Mouse (Mus musculus) heart, embryonic 11.5 days (tissue): ENCODE results near the gene Mlf1. TPM values are rescaled to one million over a fixed set of nuclear protein-coding genes. Genes with fewer than 3 reads are reported as not detected.
A peak's percentile ranks its signal among the peaks of the same experiment; 100 is the strongest.

Experiments used
- ATAC-seq: fragments of 200-750 bp; cut with Nextera tagmentation; replicated peaks from 2 replicates; pipeline ENCODE4 v1.8.0; 2017; ENCODE audit warnings: moderate library complexity; ENCODE audit not compliant: insufficient number of reproducible peaks, low FRiP score, low TSS enrichment
- H3K27ac ChIP-seq: fragments of 300-500 bp; sonication (generic); 2 replicates; pipeline ENCODE4 v1.5.1; 2014; ENCODE audit warnings: mild to moderate bottlenecking, low read depth, low read length
- H3K27me3 ChIP-seq: fragments of 300-500 bp; sonication (generic); 2 replicates; pipeline ENCODE4 v1.6.1; 2014; ENCODE audit warnings: mild to moderate bottlenecking, low read length, mixed read lengths; ENCODE audit not compliant: control insufficient read depth, insufficient read depth
- H3K36me3 ChIP-seq: fragments of 300-500 bp; sonication (generic); 2 replicates; pipeline ENCODE4 v1.6.1; 2014; ENCODE audit warnings: mild to moderate bottlenecking, low read length, moderate library complexity, mixed read lengths; ENCODE audit not compliant: control insufficient read depth, insufficient read depth
- H3K4me1 ChIP-seq: fragments of 300-500 bp; sonication (generic); 2 replicates; pipeline ENCODE4 v1.6.1; 2014; ENCODE audit warnings: low read length; ENCODE audit not compliant: control insufficient read depth, insufficient read depth
- H3K4me2 ChIP-seq: fragments of 300-500 bp; sonication (generic); 2 replicates; pipeline ENCODE4 v1.6.1; 2014; ENCODE audit warnings: mild to moderate bottlenecking, moderate library complexity
- H3K4me3 ChIP-seq: fragments of 300-500 bp; sonication (generic); 2 replicates; pipeline ENCODE4 v1.5.1; 2014; ENCODE audit warnings: low read depth, low read length
- H3K9ac ChIP-seq: fragments of 300-500 bp; sonication (generic); 2 replicates; pipeline ENCODE4 v1.6.1; 2014; ENCODE audit warnings: mild to moderate bottlenecking, low read depth, low read length, moderate library complexity
- H3K9me3 ChIP-seq: fragments of 300-500 bp; sonication (generic); replicated peaks from 2 replicates; pipeline ENCODE4 v1.6.1; 2016; ENCODE audit warnings: low read length; ENCODE audit not compliant: control insufficient read depth
- WGBS: fragments of 180-500 bp; shearing (Covaris S2); extraction: QIAGEN DNeasy Blood & Tissue Kit; methylation state at CpG from one replicate; pipeline ENCODE4 v1.1.7; 2014; ENCODE audit not compliant: insufficient replicate concordance; 5-methylcytosine and 5-hydroxymethylcytosine counted together
- polyA plus RNA-seq: library from polyadenylated mRNA; unstranded; fragments of >200 nt; fragmentation: Nextera tagmentation; extraction: Ambion mirVana; gene quantifications from 2 replicates; pipeline ENCODE4 v1.2.1, GENCODE M21; 2014

Mlf1 gene
- polyA plus RNA-seq, 1 experiment from 2014 or later, result 57.9 TPM

GRCm38 (mm10) chr3:67375063-67375462 is 1.2 kb downstream of the Mlf1 start, which contains the start of gene Gm17402:
Gene Gm17402 (minus strand): TSS chr3:67375163.
- Histone ChIP-seq H3K4me1 (peaks cover 3% of the 10 kb centered on the region; the same call in 1 of the 2 replicates), H3K27ac (no peak within 1 kb of the TSS), H3K4me3 (peak within 1 kb of the TSS; percentile 56), H3K9ac (peak within 1 kb of the TSS; percentile 69), H3K36me3 (no peaks in the 10 kb centered on the region), H3K27me3 (no peaks in the 10 kb centered on the region), H3K9me3 (no peaks in the 10 kb centered on the region), H3K4me2 (peak within 1 kb of the TSS; percentile 87)
- WGBS, result 38% methylated on average over 3 of the region's 3 CpGs
- ATAC-seq, result no peak

GRCm38 (mm10) chr3:67378215-67378614 is 4.3 kb downstream of the Mlf1 start:
- H3K27ac ChIP-seq, result no peak overlapping the region
- ATAC-seq, result no peak
- no peak overlapping the region for H3K4me2 ChIP-seq

GRCm38 (mm10) chr3:67429338-67429998 is 55.6 kb downstream of the Mlf1 start:
- Histone ChIP-seq H3K9me3 (peaks cover 10% of the 10 kb centered on the region), H3K9ac (peak overlapping the region; percentile 80), H3K4me3 (peak overlapping the region; percentile 86), H3K4me1 (peaks cover 6% of the 10 kb centered on the region; the same call in 1 of the 2 replicates), H3K36me3 (peaks cover 8% of the 10 kb centered on the region; the same call in 1 of the 2 replicates), H3K27ac (no peak overlapping the region), H3K4me2 (peak overlapping the region; percentile 41), H3K27me3 (no peaks in the 10 kb centered on the region)
- ATAC-seq, result 0 out of 2 replicates have a peak, but pooled peaks have one; percentile 60
- 33% methylated on average over 8 of the region's 8 CpGs for WGBS

More at GRCm38 (mm10) chr3:67378215-67378614, 4.3 kb downstream of the Mlf1 start:
- Histone ChIP-seq H3K4me1 (no peaks in the 10 kb centered on the region; the same call in 1 of the 2 replicates), H3K27me3 (no peaks in the 10 kb centered on the region), H3K9ac (no peak overlapping the region), H3K9me3 (no peaks in the 10 kb centered on the region), H3K4me3 (no peak overlapping the region), H3K36me3 (no peaks in the 10 kb centered on the region)

DNA sequence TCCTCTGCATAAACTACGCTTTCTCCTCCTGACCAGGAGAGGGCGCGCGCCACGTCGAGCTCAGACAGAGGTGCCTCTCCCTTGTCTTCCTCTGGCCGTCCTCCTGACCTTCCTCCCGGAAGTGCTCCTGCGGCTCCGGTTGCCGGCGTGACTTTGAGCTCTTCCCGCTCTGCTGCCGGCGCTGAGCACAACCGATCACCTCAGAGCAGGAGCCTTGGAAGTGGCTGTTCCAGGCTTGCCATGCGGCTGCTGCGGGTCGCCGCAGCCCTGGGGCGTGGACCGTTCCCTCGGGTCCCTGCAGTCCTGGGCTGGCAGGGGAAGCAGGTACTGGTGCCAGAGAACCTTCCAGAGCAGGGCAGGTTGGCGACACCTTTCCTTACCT is 56.1 kb downstream of the Mlf1 start, which contains the start of gene Gfm1:
Gene Gfm1, plus strand, starts transcription at position 98 of the 382 bp plus-strand sequence.
- H3K27me3 ChIP-seq, result no peaks in the 10 kb centered on the region
- peak; percentile 89 for ATAC-seq
- no peak within 1 kb of the TSS for H3K27ac ChIP-seq
- WGBS, result under 1% methylated on average over 24 of the region's 24 CpGs
- peaks cover 6% of the 10 kb centered on the region; the same call in 1 of the 2 replicates for H3K4me1 ChIP-seq
- H3K4me3 ChIP-seq, result peak within 1 kb of the TSS; percentile 86
- H3K4me2 ChIP-seq, result peak within 1 kb of the TSS; percentile 83
- H3K9me3 ChIP-seq, result peaks cover 10% of the 10 kb centered on the region
- H3K9ac ChIP-seq, result peak within 1 kb of the TSS; percentile 80
- H3K36me3 ChIP-seq, result peaks cover 8% of the 10 kb centered on the region; the same call in 1 of the 2 replicates

GRCm38 (mm10) chr3:67434011-67434410 is 60.1 kb downstream of the Mlf1 start:
- H3K36me3 ChIP-seq, result peaks cover 22% of the 10 kb centered on the region
- H3K4me3 ChIP-seq, result no peak overlapping the region
- H3K4me1 ChIP-seq, result peaks cover 6% of the 10 kb centered on the region; the same call in 1 of the 2 replicates
- H3K4me2 ChIP-seq, result no peak overlapping the region
- H3K9me3 ChIP-seq, result no peaks in the 10 kb centered on the region
- no peak for ATAC-seq
- no peak overlapping the region for H3K9ac ChIP-seq
- no peak overlapping the region for H3K27ac ChIP-seq
- no peaks in the 10 kb centered on the region for H3K27me3 ChIP-seq
- 90% methylated on average over 6 of the region's 6 CpGs for WGBS

GRCm38 (mm10) chr3:67447143-67447542 is 73.2 kb downstream of the Mlf1 start:
- Histone ChIP-seq H3K4me2 (no peak overlapping the region), H3K4me3 (no peak overlapping the region), H3K9me3 (no peaks in the 10 kb centered on the region; the same call in 1 of the 2 replicates), H3K36me3 (peaks cover 31% of the 10 kb centered on the region), H3K4me1 (no peaks in the 10 kb centered on the region), H3K9ac (no peak overlapping the region), H3K27me3 (no peaks in the 10 kb centered on the region), H3K27ac (no peak overlapping the region)
- ATAC-seq, result no peak
- WGBS, result 81% methylated on average over 2 of the region's 2 CpGs

Other genes with a start within 250 kb of the Mlf1 start
- not detected in 2 replicates for gene Gm17402, start 1.1 kb downstream of the Mlf1 start, polyA plus RNA-seq
- 99.5 and 124 TPM in 2 replicates for gene Gfm1, start 56.0 kb downstream of the Mlf1 start, polyA plus RNA-seq
- gene Lxn, start 89.8 kb downstream of the Mlf1 start, polyA plus RNA-seq, result 55.8 and 63.4 TPM in 2 replicates
- 0.89 and 1.7 TPM in 2 replicates for gene Rarres1, start 141.4 kb downstream of the Mlf1 start, polyA plus RNA-seq
- gene Mfsd1, start 208.6 kb downstream of the Mlf1 start, polyA plus RNA-seq, result 43.1 and 55.5 TPM in 2 replicates